Mouse (Mus musculus) retina, embryonic 14.5 days (tissue): ENCODE results near the gene Tmem151b.
A peak's percentile ranks its signal among the peaks of the same experiment; 100 is the strongest.

ENCODE experiments used
- DNase-seq: peaks from one replicate; pipeline ENCODE4 v3.0.0-alpha.2; 2015; ENCODE audit warnings: low spot score

The Tmem151b gene

DNA sequence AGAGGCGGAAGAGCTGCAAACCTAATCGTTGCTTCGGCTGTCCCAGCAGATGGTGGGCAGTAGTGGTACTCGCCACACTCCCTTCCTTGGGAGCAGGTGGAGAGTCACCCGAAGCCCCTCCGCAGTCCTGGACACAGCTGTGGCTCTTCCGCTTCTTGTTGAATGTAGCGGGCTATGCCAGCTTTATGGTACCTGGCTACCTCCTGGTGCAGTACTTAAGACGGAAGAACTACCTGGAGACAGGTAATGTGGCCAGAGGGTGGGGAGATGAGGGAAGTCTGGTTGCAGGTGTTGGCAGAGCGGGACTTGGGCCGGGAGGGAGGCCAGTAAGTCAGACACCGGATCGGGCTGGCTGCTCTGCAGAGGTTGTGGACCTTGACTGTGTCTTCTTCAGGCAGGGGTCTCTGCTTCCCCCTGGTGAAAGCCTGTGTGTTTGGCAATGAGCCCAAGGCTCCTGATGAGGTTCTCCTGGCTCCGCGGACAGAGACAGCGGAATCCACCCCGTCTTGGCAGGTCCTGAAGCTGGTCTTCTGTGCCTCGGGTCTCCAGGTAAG, 15.1 kb upstream of the Tmem151b start:
- peak; percentile 32 for DNase-seq

GRCm38 (mm10) chr17:45563655-45564530, 14.4 kb upstream of the Tmem151b start, which contains the start of gene Slc35b2:
Gene Slc35b2 (plus strand): TSS chr17:45563874.
- peak; percentile 93 for DNase-seq

DNA sequence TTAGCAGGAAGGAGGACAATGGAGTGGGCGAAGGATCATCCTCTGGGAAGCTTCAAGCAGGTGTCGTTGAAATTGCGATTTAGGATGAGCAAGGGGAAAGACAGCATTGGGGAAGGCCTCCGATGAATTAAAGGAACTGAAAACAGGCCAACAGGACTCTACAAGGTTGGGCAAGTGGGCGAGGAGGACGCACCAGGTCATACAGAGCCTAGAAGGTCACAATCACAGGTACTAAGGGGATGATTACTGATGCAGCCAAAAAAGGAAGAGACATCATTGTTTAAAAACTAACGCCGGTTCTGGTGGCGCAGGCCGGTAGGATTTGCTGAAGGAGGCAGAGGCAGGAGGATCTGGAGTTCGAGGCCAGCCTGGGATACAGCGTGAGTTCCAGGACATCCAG, 13.7 kb upstream of the Tmem151b start:
- no peak for DNase-seq

DNA sequence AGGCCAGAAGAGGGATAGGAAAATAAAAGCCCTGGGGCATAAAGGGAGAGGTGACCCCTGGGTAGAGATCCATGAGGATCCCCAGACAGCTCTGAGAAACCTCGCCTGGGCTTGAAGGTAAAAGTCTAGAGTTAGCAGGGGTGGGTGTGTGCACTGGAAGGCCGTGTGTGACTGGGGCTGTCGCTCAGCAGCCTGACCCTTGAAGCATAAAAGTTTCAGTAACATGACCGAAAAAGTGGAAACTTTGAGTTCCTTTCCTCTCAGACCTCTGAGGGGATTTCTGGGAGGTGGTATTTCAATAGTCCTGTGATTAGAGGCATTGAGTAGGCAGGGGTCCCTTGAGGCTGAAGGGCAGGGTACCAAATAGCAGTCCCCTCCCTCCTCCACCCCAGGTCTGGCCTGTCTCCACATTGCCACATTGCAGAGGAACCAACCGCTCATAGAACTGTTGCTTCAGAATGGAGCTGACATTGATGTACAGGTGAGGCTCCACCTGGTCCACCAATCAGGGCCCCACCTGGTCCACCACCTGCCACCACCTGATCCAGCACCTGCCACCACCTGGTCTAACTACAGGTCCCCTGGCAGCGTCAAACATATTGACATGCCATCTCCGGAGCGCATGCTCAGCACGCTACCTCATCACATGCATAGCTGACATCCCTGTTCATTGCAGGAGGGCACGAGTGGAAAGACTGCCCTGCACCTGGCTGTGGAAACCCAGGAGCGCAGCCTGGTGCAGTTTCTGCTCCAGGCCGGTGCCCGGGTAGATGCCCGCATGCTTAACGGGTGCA, 10.5 kb upstream of the Tmem151b start:
- no peak for DNase-seq

DNA sequence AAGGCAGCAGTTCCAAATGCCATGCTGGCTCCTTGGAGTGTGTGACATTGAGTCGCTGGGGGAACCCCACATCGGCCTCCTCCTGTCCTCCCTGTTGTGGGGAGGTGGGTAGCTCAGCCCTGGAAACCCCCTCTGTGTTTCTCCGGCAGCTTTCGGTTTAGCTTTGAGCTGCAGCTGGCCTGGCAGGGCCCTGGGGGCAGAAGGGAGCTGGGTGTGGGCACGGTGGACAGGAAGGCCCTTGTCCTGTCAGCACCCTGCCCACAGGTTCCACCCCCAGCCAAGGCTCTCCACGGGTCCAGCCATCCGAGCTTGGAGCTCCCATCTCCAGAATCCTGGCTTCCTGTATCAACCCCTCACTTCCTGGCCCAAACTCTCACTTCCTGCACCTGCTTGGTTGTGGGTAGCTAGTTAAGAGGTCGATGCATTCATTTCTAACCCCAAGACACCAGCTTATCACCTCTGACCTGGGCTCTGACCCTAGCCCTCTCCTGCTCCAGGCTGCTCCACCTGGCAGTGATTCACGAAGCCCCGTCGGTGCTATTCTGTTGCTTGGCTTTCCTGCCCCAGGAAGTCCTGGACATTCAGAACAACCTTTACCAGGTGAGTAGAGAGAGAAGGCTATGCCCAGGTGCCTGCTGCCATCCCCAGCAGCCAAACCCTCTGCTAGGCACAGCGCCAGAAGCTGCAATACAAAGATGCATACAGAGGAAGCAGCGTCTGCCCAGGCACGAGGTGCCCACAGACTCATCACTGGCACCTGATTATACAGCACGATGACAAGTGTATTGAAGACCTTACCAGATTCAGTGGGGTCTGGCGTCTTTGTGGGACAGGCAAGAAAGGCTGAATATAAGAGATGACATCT, 8.8 kb upstream of the Tmem151b start:
- DNase-seq, result no peak

DNA sequence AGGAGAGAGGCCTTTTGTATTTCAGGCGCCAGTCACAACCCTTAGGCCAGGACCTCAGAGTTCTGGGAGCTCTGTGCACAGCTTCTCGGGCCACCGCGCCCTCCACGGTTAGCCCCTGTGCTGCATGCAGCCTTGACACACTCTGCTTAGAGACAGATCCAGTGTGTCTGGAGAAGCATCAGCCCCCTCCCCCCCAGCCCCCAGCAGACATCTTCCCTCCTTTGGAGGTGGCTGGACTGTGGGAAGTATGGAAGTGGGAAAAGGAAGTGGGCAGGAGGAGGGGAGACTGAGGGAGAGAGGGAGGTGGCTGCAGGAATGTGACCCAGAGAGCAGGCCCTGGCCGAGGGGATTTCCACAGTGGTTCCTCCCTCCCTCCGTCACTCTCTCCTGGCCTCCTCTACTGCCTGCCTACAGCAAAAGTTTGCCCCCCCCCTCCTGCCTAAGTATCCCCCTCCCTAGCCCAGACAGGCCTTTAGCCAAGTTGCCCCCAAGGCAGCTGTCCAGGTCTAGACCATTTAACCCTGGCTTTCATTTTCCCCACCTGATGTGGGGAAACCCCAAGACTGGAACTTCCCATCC, 7.9 kb upstream of the Tmem151b start:
- no peak for DNase-seq

DNA sequence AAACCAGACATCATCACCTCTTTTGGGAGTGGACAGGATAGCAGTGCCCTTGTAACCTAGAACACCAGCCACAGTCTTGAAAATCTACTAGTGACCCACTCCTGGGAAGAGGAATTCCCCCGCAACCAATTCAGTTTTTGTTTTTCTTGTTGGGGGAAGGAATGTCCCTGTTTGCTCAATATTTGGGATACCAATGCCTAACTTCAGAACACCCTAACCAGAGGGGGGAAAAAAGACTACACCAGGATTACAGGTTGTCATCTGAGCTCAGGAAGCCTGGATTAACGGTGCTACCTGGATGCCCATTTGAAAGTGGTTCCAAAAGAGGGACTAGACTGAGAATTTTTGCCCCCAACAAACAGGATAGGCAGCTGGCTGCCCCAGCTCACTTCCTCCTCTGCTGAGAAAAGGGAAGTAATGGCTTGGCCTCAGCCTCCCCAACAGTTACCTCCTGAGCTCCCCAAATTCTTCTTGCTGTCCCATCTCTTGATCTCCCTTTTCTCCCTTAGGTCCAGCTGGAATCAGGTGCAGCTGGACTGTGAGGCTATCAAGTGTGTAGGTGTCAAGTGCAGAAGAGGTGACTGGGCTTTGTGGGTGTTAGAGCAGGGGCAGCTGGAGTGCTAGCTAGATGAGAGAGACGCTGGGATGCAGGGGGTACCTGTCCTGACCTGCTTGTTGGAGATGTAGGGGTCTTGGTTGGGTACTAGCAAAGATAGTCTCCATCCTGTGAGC, 7.2 kb upstream of the Tmem151b start:
- no peak for DNase-seq

- no peak for DNase-seq
Measured at GRCm38 (mm10) chr17:45556107-45556489, 6.6 kb upstream of the Tmem151b start.

GRCm38 (mm10) chr17:45555452-45556106, 6.1 kb upstream of the Tmem151b start, which contains the start of gene Nfkbie:
Gene Nfkbie (plus strand): TSS chr17:45555703.
- DNase-seq, result peak; percentile 95

GRCm38 (mm10) chr17:45554420-45554819, 4.9 kb upstream of the Tmem151b start:
- DNase-seq, result no peak

GRCm38 (mm10) chr17:45553065-45553464, 3.6 kb upstream of the Tmem151b start:
- DNase-seq, result no peak

- peak; percentile 91 for DNase-seq
Measured at GRCm38 (mm10) chr17:45551816-45552451, 2.5 kb upstream of the Tmem151b start.

GRCm38 (mm10) chr17:45551249-45551796, 1.8 kb upstream of the Tmem151b start:
- no peak for DNase-seq

- DNase-seq, result no peak
Measured at GRCm38 (mm10) chr17:45550253-45550652, 776 bp upstream of the Tmem151b start.

- DNase-seq, result peak; percentile 77
Measured at GRCm38 (mm10) chr17:45548541-45549512, 650 bp downstream of the Tmem151b start.

GRCm38 (mm10) chr17:45547461-45548190, 1.9 kb downstream of the Tmem151b start:
- DNase-seq, result no peak

- DNase-seq, result no peak
Measured at GRCm38 (mm10) chr17:45546941-45547340, 2.5 kb downstream of the Tmem151b start.
